19 mouse cellular contexts compared by ENCODE assay signal in the genomic region with DNA sequence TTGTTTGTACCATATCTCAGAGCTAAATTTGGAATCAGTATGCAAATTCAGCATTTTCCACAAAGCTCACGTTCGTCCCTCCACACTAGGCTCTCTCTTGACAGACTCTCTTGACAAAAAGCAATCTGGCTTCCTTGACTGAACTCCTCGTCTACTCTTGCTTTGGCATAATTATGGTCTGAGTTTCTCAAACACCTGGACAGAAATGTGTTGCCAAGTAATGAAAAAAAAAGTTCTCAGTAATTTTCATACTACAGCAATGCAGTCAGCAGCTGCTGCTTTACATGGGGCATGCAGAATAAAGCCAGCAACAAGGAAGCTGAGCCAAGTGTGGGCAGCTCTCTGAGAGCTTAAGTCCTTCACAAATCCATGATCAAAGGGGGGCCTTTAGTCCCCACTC.
DNase-seq lines count a peak whose midpoint lies in the region; ATAC-seq and TF ChIP-seq lines count a peak whose summit lies in the region.
"Had no signal": no experiment of that assay in that cellular context is flagged by ENCODE, and none has a peak within 500 bp of the region (broad histone marks: within the 10 kb centered on the region; RNA-seq: fewer than 3 reads in every experiment).

No protein-coding gene starts in this region.

- no peak overlapping the region for H3K4me3 ChIP-seq in forebrain, postnatal 0 days (ENCODE audit: low read depth, low read length)
- H3K4me3 ChIP-seq: embryonic facial prominence, embryonic 12.5 days; heart, embryonic 12.5 days; kidney, embryonic 15.5 days; limb, embryonic 15.5 days had no signal

- DNase-seq in layer of hippocampus, adult 11-12 months (ENCODE audit: low spot score): peak; percentile 45
- no peak for DNase-seq in layer of hippocampus, postnatal 25 days (ENCODE audit: extremely low spot score in 1 of 2, low spot score in 1 of 2)
- peak; percentile 79 for DNase-seq in forebrain, postnatal 0 days
- DNase-seq in left cerebral cortex, adult 18-20 months (ENCODE audit: low spot score in 2 of 2): peak; percentile 6 to 7
- peak; percentile 11 for DNase-seq in right cerebral cortex, postnatal 25 days
- DNase-seq in retina, embryonic 14.5 days (ENCODE audit: low spot score): no peak
- DNase-seq in ovary, postnatal 14 days (ENCODE audit: low spot score): no peak
- DNase-seq: adrenal gland, postnatal 14 days; cerebellum, postnatal 25 days; heart, postnatal 4 days; liver, postnatal 0 days; thymus, postnatal 25 days had no signal

- no peak overlapping the region for H3K9ac ChIP-seq in forebrain, postnatal 0 days
- H3K9ac ChIP-seq: embryonic facial prominence, embryonic 12.5 days; heart, embryonic 12.5 days; kidney, embryonic 15.5 days; limb, embryonic 15.5 days; liver, postnatal 0 days had no signal

- WGBS in forebrain, postnatal 0 days: 12% methylated on average over 3 of the region's 3 CpGs

- H3K27ac ChIP-seq in forebrain, postnatal 0 days (ENCODE audit: low read depth, low read length): peak overlapping the region; percentile 30
- H3K27ac ChIP-seq: embryonic facial prominence, embryonic 12.5 days; kidney, embryonic 15.5 days; limb, embryonic 15.5 days had no signal

- H3K27me3 ChIP-seq in forebrain, postnatal 0 days (ENCODE audit: insufficient read depth, low read length): no peaks in the 10 kb centered on the region
- H3K27me3 ChIP-seq: embryonic facial prominence, embryonic 12.5 days; heart, embryonic 12.5 days; kidney, embryonic 15.5 days; limb, embryonic 15.5 days had no signal

- no peaks in the 10 kb centered on the region for H3K36me3 ChIP-seq in forebrain, postnatal 0 days (ENCODE audit: insufficient read depth)
- H3K36me3 ChIP-seq: embryonic facial prominence, embryonic 12.5 days; heart, embryonic 12.5 days; kidney, embryonic 15.5 days; limb, embryonic 15.5 days had no signal

- H3K9me3 ChIP-seq in forebrain, postnatal 0 days (ENCODE audit: low read length): no peaks in the 10 kb centered on the region
- H3K9me3 ChIP-seq: embryonic facial prominence, embryonic 12.5 days; heart, embryonic 12.5 days; kidney, embryonic 15.5 days; limb, embryonic 15.5 days had no signal

- no peak overlapping the region for H3K4me2 ChIP-seq in forebrain, postnatal 0 days (ENCODE audit: low read depth)
- H3K4me2 ChIP-seq: embryonic facial prominence, embryonic 12.5 days; heart, embryonic 12.5 days; kidney, embryonic 15.5 days; limb, embryonic 15.5 days; midbrain, embryonic 11.5 days had no signal

- ATAC-seq in forebrain, postnatal 0 days: peak; percentile 95
- no peak for ATAC-seq in cerebellum, adult (ENCODE audit: insufficient number of reproducible peaks, low FRiP score, low TSS enrichment)
- ATAC-seq: CD4-positive, CD25-positive, alpha-beta regulatory T cell, adult 4 months; liver, postnatal 0 days had no signal

- no peak for TF ChIP-seq CTCF in forebrain, postnatal 0 days (IDR thresholded peaks at IDR 0.05; ENCODE audit: low read depth)

- no peaks in the 10 kb centered on the region for H3K4me1 ChIP-seq in forebrain, postnatal 0 days (ENCODE audit: insufficient read depth)
- H3K4me1 ChIP-seq: embryonic facial prominence, embryonic 12.5 days; heart, embryonic 12.5 days; kidney, embryonic 15.5 days; limb, embryonic 15.5 days had no signal

Comparison
In these comparisons a context has a peak if more than half of its experiments do, and no peak if none do; other contexts are left out.
1. DNase-seq: peak in layer of hippocampus, adult 11-12 months (single experiment), forebrain, postnatal 0 days (single experiment), left cerebral cortex, adult 18-20 months (2 of 2) and right cerebral cortex, postnatal 25 days (single experiment); none in layer of hippocampus, postnatal 25 days (0 of 2), retina, embryonic 14.5 days (single experiment) and ovary, postnatal 14 days (single experiment).